Mouse (Mus musculus): Measurements from ENCODE around the gene Ghr. TPM values are rescaled to one million over a fixed set of nuclear protein-coding genes. Genes with fewer than 3 reads are reported as not detected.

Ghr gene
- polyA plus RNA-seq, 1 experiment from 2014 or later, result 10.6 TPM

- WGBS, result 76% methylated on average over 6 of the region's 6 CpGs
- peaks cover 11% of the 10 kb centered on the region; the same call in 1 of the 2 replicates for H3K4me1 ChIP-seq
- no peak within 1 kb of the TSS for H3K27ac ChIP-seq
- H3K9ac ChIP-seq, result no peak within 1 kb of the TSS
- H3K27me3 ChIP-seq, result no peaks in the 10 kb centered on the region
- H3K4me3 ChIP-seq (replicated peaks), result no peak within 1 kb of the TSS
- H3K36me3 ChIP-seq (replicated peaks), result no peaks in the 10 kb centered on the region
- H3K9me3 ChIP-seq, result no peaks in the 10 kb centered on the region
- no peak for ATAC-seq (ENCODE audit: low FRiP score)
- no peak within 1 kb of the TSS for H3K4me2 ChIP-seq
Observed at GRCm38 (mm10) chr15:3268247-3268646, 315.0 kb downstream of the Ghr start, which contains the start of gene Selenop. TSS of gene Selenop (plus strand) at chr15:3268547.
